Mouse (Mus musculus): ENCODE results near the gene Lig1. TPM values are rescaled to one million over a fixed set of nuclear protein-coding genes. Genes with fewer than 3 reads are reported as not detected.

Gene Lig1
- polyA plus RNA-seq, 1 experiment from 2014 or later = 120 TPM

DNA sequence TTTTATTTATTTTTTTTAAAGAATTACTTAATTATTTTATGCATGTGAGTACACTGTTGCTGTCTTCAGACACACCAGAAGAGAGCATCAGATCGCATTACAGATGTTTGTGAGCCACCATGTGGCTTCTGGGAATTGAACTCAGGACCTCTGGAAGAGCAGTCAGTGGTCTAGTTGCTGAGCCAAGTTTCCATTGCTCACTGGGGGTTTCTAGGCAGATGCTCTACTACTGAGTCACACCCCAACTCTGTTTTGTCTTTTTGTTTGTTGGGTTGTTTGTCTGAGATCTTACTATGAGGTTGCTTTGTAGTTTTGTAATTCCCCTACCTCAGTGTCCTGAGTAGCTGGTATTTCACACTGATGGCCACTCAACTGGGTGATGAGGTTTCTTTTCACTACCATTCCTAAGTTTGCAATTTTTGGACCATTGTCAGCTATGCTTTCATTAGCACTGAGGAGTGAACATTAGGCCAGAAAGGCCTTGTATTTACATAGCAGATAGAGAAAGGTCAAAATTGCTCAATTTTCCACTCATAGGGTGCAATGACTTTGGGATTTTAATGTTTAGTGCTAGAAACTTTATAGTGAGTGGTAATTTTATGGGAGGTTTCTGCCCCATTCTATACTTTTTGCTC lies 13.1 kb downstream of the Lig1 start:
- no peak overlapping the region for H3K4me2 ChIP-seq (replicated peaks)
- no peak overlapping the region for H3K9ac ChIP-seq
- no peak for ATAC-seq (ENCODE audit: insufficient number of reproducible peaks, insufficient read depth, low FRiP score, low TSS enrichment)
- H3K4me1 ChIP-seq = no peaks in the 10 kb centered on the region
- H3K9me3 ChIP-seq = no peaks in the 10 kb centered on the region
- H3K4me3 ChIP-seq = no peak overlapping the region
- H3K36me3 ChIP-seq = peaks cover 87% of the 10 kb centered on the region
- 93% methylated on average over 1 of the region's 1 CpGs for WGBS
- H3K27ac ChIP-seq = no peak overlapping the region
- H3K27me3 ChIP-seq = no peaks in the 10 kb centered on the region

DNA sequence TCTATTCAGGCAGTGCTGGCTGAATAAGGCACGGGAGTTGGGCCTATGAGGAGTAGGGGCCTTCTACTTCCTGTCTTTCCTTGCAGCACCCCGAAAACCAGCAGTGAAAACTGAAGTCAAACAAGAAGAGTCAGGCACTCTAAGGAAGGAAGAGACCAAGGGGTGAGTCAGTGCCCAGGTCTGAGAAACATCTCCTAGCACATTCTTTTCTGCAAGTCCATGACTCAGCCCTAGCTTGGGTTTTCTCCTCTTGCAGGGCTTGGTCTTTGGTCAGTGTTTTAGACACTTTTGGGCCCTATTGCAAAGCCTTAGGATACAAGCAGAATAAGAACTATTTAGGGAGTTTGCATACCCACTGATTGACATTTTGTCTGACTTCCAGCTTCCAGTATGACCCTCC lies 14.3 kb downstream of the Lig1 start:
- Histone ChIP-seq H3K36me3 (peaks cover 89% of the 10 kb centered on the region), H3K4me2 (replicated peaks) (no peak overlapping the region), H3K27ac (no peak overlapping the region), H3K9ac (no peak overlapping the region), H3K4me3 (no peak overlapping the region), H3K27me3 (no peaks in the 10 kb centered on the region), H3K9me3 (no peaks in the 10 kb centered on the region), H3K4me1 (no peaks in the 10 kb centered on the region)
- WGBS = 83% methylated on average over 2 of the region's 2 CpGs
- no peak for ATAC-seq (ENCODE audit: insufficient number of reproducible peaks, insufficient read depth, low FRiP score, low TSS enrichment)

DNA sequence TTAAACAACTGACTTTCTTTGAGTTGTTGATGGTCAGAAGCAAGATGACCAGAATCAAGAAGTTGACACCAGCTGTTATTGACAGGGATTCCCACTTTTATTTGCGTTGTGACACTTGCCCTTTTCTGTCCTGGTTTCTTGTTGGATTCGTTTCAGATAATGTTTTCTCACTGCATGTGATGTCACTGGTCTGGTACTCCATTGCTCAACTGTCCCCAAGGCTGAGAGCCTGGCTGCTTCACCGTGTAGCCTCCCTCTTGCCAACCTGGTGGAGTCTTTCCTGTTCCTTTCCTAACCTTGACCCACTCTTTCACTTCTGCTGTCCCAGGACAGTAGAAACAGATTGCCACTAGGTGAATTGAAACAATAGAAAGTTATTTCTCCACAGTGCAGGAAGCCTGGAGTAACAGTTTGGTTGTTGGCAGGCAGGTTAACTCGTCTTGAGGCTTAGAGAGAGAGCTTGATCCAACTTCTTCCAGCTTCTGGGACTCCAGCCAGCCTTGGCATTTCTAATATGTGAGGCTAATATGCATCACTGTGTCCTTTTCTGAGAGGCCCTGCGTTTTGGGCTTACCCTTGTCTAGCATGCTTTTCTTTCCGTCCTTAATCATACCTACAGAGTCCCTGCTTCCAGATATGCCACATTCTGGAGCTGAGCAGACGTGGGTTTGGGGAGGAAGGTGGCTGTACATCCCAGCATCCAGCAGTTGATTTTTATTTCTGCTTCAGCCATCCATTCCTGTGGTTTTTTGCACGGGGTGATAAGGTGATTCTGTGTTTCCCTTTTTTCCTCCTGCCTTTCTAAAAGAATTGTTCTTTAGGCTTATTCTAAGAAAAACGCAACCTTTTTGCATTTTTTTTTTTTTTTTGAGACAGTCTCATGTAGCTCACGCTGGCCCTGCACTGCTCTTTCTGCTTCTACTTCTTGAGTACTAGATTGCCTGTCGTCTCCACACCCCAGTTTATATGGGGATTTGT lies 17.1 kb downstream of the Lig1 start:
- ATAC-seq (ENCODE audit: insufficient number of reproducible peaks, insufficient read depth, low FRiP score, low TSS enrichment) = no peak

DNA sequence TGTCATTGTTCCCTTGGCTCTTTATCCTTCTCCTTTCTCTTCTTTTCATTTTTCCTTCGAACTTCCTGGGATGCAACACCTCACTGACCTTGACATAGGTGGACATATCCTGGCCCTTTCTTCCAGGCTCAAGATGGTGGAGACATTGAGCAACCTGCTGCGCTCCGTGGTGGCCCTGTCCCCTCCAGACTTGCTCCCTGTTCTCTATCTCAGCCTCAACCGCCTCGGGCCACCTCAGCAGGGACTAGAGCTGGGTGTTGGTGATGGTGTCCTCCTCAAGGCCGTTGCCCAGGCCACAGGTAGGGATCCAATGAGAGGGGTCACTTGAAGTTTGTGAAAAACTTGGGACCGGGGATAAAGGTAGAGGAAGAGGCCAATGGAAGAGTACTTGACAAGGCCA lies 18.2 kb downstream of the Lig1 start:
- 94% methylated on average over 7 of the region's 7 CpGs for WGBS
- no peak overlapping the region for H3K4me3 ChIP-seq

More for the DNA sequence above, 17.1 kb downstream of the Lig1 start:
- Histone ChIP-seq H3K27ac (no peak overlapping the region), H3K4me2 (replicated peaks) (no peak overlapping the region), H3K36me3 (peaks cover 93% of the 10 kb centered on the region), H3K9me3 (no peaks in the 10 kb centered on the region), H3K4me3 (no peak overlapping the region), H3K4me1 (no peaks in the 10 kb centered on the region), H3K9ac (no peak overlapping the region), H3K27me3 (no peaks in the 10 kb centered on the region)
- 86% methylated on average over 11 of the region's 11 CpGs for WGBS

DNA sequence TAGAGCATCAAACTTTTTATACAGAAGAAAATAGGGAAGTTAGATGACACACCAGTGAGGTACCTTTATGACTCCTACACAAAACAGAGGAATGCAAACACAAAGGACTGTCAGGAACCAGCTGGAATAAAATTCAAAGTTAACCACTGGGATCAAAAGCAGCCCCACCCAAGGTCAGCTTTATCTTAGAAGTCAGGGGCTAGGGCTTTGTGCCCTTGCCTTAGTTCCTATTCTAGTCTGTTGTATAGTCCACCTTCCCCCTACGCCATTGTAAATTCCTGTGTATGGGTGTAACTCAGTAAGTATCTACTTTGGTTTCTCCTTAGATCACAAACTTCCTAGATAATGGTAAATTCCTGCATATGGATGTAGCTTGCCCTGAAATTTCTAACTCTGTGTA lies 20.6 kb downstream of the Lig1 start:
- WGBS = 88% methylated on average over 1 of the region's 1 CpGs
- ATAC-seq (ENCODE audit: insufficient number of reproducible peaks, insufficient read depth, low FRiP score, low TSS enrichment) = no peak
- Histone ChIP-seq H3K36me3 (peaks cover 92% of the 10 kb centered on the region), H3K9ac (no peak overlapping the region), H3K27me3 (no peaks in the 10 kb centered on the region), H3K27ac (no peak overlapping the region), H3K4me2 (replicated peaks) (no peak overlapping the region), H3K4me3 (no peak overlapping the region), H3K4me1 (no peaks in the 10 kb centered on the region), H3K9me3 (no peaks in the 10 kb centered on the region)

More for the DNA sequence above, 18.2 kb downstream of the Lig1 start:
- Histone ChIP-seq H3K36me3 (peaks cover 93% of the 10 kb centered on the region), H3K27ac (no peak overlapping the region), H3K9ac (no peak overlapping the region), H3K4me2 (replicated peaks) (no peak overlapping the region), H3K27me3 (no peaks in the 10 kb centered on the region), H3K9me3 (no peaks in the 10 kb centered on the region), H3K4me1 (no peaks in the 10 kb centered on the region)
- no peak for ATAC-seq (ENCODE audit: insufficient number of reproducible peaks, insufficient read depth, low FRiP score, low TSS enrichment)

DNA sequence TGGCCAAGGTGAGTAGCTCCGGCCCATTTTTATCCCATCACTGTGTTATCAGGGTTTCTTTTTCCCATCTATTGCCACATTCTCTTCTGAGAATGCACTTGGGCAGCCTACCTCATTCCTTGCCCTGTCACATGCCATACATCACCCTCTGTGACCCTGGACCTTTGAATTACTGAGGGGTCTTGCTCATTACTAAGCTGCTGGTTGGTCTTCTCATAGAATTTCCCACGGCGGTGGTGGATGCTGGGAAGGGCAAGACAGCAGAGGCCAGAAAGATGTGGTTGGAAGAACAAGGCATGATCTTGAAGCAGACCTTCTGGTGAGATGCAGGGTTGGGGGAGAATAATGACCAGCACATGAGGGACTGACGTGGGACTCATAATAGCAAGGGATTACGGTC lies 21.7 kb downstream of the Lig1 start:
- Histone ChIP-seq H3K4me3 (no peak overlapping the region), H3K9ac (no peak overlapping the region), H3K4me1 (no peaks in the 10 kb centered on the region), H3K27ac (no peak overlapping the region), H3K36me3 (peaks cover 94% of the 10 kb centered on the region), H3K4me2 (replicated peaks) (no peak overlapping the region), H3K9me3 (no peaks in the 10 kb centered on the region), H3K27me3 (no peaks in the 10 kb centered on the region)
- no peak for ATAC-seq (ENCODE audit: insufficient number of reproducible peaks, insufficient read depth, low FRiP score, low TSS enrichment)
- 93% methylated on average over 5 of the region's 5 CpGs for WGBS

DNA sequence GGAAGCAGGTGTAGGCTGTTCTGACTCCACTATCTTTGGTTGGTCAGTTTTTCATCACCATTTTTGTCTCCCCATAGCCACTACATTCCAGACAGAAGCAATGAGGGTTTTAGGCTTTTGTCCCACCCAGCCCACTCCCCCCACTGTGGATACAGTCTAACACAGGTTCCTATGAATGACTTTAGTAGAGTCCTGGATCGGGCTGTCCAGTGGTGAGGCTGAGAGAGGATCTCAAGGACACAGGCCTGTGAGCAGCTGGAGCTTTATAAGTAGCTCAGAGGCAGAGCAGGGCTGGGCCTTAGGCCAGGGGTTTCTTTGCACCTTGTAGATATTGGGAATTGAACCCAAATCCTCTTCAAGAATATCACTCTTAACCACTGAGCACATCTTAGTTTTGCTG lies 24.6 kb downstream of the Lig1 start:
- Histone ChIP-seq H3K36me3 (peaks cover 89% of the 10 kb centered on the region), H3K4me3 (no peak overlapping the region), H3K27me3 (no peaks in the 10 kb centered on the region), H3K27ac (no peak overlapping the region), H3K9ac (no peak overlapping the region), H3K4me1 (no peaks in the 10 kb centered on the region), H3K4me2 (replicated peaks) (no peak overlapping the region), H3K9me3 (no peaks in the 10 kb centered on the region)
- no peak for ATAC-seq (ENCODE audit: insufficient number of reproducible peaks, insufficient read depth, low FRiP score, low TSS enrichment)
- 97% methylated on average over 1 of the region's 1 CpGs for WGBS

DNA sequence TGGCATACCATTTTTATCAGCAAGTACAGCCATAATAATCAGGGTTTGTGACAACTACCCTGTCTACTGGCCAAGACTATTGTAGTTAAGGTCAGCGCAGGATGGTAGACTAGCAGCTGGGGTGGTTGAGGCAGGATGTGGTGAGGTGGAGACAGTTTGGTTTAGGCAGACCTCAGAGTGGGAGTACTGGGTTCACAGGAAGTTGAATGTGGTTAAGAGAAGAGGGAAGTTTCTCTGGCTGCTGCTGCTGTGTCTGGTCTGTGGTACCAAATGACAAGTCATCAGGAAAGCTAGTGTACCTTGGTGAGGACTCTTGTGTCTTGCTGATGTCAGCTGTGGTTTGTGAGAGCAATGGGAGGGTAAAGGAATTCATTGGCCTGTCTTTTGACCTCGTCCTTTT lies 25.7 kb downstream of the Lig1 start:
- no peaks in the 10 kb centered on the region for H3K9me3 ChIP-seq
- no peaks in the 10 kb centered on the region for H3K4me1 ChIP-seq
- no peak overlapping the region for H3K27ac ChIP-seq
- H3K27me3 ChIP-seq = no peaks in the 10 kb centered on the region
- no peak overlapping the region for H3K9ac ChIP-seq
- WGBS = 82% methylated on average over 2 of the region's 2 CpGs
- no peak for ATAC-seq (ENCODE audit: insufficient number of reproducible peaks, insufficient read depth, low FRiP score, low TSS enrichment)
- no peak overlapping the region for H3K4me3 ChIP-seq
- H3K36me3 ChIP-seq = peaks cover 90% of the 10 kb centered on the region
- H3K4me2 ChIP-seq (replicated peaks) = no peak overlapping the region

DNA sequence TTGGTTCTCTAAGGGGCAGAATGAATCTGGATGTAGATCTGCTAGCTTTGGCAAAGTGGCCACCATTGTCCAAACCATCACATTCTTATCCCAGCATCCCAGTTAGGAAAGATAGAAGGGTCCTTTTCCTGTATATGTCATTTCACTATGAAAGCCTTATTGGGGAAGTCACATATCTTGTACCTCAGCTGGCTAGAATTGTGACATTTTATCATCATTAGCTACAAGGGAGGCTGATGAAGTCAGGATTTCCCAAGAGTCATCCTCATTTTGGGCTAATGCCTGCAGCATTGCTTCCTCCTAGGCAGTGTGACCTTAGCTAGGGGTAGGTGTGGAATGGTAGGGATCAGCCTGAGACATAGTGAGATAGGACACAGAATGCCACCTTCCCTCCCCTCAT lies 26.3 kb downstream of the Lig1 start:
- Histone ChIP-seq H3K36me3 (peaks cover 91% of the 10 kb centered on the region), H3K4me3 (no peak overlapping the region)

DNA sequence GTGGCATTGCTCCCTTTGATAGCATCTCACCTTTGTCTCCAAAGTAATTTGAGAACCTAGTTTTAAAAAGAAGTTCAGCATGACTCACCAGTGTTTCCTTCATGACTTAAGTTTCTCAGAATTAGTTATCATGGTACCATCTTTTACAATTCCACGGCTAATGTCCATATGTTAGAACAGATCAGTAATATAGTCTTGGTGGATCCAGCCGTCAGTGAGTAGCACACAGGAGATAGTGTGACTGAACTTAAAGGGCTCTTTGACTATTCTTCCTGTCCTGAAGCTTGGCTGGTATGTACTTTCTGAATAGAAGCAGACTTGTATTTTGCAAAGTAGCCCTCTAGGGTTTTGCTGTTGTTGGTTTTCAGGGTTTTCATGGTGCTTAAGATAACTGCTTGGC lies 32.3 kb downstream of the Lig1 start:
- H3K36me3 ChIP-seq = peaks cover 84% of the 10 kb centered on the region
- WGBS = 80% methylated on average over 2 of the region's 2 CpGs

More for the DNA sequence above, 26.3 kb downstream of the Lig1 start:
- Histone ChIP-seq H3K9me3 (no peaks in the 10 kb centered on the region), H3K27ac (no peak overlapping the region), H3K27me3 (no peaks in the 10 kb centered on the region), H3K4me2 (replicated peaks) (no peak overlapping the region), H3K4me1 (no peaks in the 10 kb centered on the region), H3K9ac (no peak overlapping the region)
- no peak for ATAC-seq (ENCODE audit: insufficient number of reproducible peaks, insufficient read depth, low FRiP score, low TSS enrichment)

DNA sequence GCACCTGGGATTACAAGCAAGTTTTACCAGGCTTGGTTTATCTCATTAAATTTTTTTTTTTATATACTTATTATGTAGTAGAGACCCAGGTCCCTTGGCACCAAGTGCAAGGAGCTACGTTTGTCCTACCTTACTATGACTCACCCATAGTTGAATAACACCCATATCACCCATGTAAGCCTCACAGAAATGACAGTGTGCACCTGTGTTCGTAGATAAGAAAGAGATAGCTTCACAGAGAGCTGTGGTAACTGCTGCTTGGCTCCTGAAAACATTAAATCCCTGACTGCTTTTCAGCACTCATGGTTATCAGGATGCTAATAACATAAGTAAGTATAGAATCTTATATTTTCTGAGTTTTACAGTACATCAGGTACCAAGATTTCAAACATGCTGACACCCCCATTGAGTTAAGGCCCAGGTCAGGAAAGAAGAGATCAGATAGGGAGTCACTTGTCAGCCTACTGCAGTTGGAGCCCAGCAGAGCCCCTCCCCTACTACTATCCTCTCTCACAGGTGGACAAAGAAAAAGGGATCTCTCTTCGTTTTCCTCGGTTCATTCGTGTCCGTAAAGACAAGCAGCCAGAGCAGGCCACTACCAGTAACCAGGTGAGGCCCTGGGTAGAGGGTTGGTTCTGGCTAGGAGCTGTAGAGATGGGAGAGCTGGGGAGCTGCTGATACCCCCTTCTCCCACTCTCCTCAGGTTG lies 33.6 kb downstream of the Lig1 start:
- Histone ChIP-seq H3K4me3 (no peak overlapping the region), H3K9ac (no peak overlapping the region), H3K4me2 (replicated peaks) (no peak overlapping the region), H3K4me1 (no peaks in the 10 kb centered on the region), H3K36me3 (peaks cover 73% of the 10 kb centered on the region), H3K9me3 (no peaks in the 10 kb centered on the region), H3K27me3 (no peaks in the 10 kb centered on the region), H3K27ac (no peak overlapping the region)
- ATAC-seq (ENCODE audit: insufficient number of reproducible peaks, insufficient read depth, low FRiP score, low TSS enrichment) = no peak
- WGBS = 89% methylated on average over 6 of the region's 6 CpGs

More for the DNA sequence above, 32.3 kb downstream of the Lig1 start:
- H3K27me3 ChIP-seq = no peaks in the 10 kb centered on the region
- no peak overlapping the region for H3K9ac ChIP-seq
- no peak for ATAC-seq (ENCODE audit: insufficient number of reproducible peaks, insufficient read depth, low FRiP score, low TSS enrichment)
- no peak overlapping the region for H3K4me3 ChIP-seq
- H3K4me1 ChIP-seq = no peaks in the 10 kb centered on the region
- H3K9me3 ChIP-seq = no peaks in the 10 kb centered on the region
- H3K4me2 ChIP-seq (replicated peaks) = no peak overlapping the region
- H3K27ac ChIP-seq = no peak overlapping the region
